Mouse (Mus musculus) retina, postnatal 7 days (tissue): ENCODE measurements at regions not wholly inside any gene's neighbourhood (a gene's known extent, or its start where the extent isn't known, plus 50 kb on each side); places are given as distances from the start of the nearest gene placed in this dataset.

Experiments
- DNase-seq: peaks from one replicate; pipeline ENCODE4 v3.0.0-alpha.2; 2012; ENCODE audit warnings: low read depth, low spot score

DNA sequence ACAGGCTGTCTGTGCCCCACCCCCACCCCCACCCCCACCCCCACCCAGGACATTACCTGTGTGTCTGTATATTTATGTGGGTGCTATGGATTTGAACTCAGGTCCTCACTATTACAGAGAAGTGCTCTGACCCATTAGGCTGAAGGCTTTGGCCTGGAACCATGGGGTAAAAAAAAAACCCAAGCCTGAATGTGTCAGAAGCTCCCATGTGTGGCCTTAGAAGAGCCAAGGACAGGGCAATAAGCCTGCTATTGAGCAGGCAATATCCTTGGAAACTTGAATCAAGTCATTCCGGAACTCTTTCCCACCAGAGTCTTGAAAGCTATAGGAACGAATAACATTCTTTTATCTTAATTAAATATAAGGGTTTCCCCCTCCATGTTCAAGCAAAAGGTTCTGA, 347.2 kb downstream of the Prdm2 start:
- no peak for DNase-seq

DNA sequence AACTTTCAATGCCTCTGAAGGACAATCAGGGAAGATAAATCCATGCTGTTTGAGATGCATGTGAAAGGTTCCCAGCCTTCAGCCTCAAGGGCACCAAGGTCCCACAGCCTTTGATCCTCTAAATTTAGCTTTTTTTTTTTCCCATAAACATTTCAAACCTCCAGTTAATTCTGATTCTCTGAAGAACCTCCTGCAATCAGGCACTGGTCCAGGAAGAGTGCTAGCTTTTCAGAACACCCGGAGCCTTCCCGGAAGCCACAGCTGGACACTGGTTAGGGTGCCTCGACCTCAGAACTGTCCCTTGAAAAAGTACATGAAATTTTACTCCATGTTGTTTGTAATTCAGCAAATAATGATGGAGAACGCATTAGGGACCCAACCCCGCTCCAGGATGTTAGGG, 348.9 kb downstream of the Prdm2 start:
- no peak for DNase-seq

GRCm38 (mm10) chr4:142860441-142860840, 352.4 kb downstream of the Prdm2 start:
- DNase-seq, result no peak

- no peak for DNase-seq
Observed at GRCm38 (mm10) chr4:142856626-142857025, 356.2 kb downstream of the Prdm2 start.

DNA sequence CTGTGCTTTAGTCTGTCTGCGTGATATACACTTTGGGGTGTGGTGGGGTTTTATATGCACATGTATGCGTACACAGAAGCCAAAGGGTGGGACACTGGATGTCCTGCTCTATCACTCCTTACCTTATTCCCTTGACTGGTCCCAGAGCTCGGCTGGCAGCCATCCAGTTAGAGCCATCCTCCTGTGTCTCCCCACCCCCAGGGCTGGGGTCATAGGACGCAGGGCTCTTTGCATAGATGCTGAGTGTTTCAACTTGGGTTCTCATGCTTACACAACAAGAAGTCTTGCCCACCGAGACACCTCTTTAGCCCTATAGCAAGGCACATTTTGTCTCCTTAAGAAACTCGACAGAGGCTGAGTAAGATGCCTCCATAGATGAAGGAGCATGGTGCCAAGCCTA, 357.2 kb downstream of the Prdm2 start:
- no peak for DNase-seq

- no peak for DNase-seq
Observed at GRCm38 (mm10) chr4:142853924-142854323, 358.9 kb downstream of the Prdm2 start.

GRCm38 (mm10) chr4:142845066-142845696, 367.6 kb downstream of the Prdm2 start:
- DNase-seq, result no peak

GRCm38 (mm10) chr4:142839540-142839939, 373.3 kb downstream of the Prdm2 start:
- no peak for DNase-seq

- no peak for DNase-seq
Observed at GRCm38 (mm10) chr4:142838363-142838964, 374.3 kb downstream of the Prdm2 start.

DNA sequence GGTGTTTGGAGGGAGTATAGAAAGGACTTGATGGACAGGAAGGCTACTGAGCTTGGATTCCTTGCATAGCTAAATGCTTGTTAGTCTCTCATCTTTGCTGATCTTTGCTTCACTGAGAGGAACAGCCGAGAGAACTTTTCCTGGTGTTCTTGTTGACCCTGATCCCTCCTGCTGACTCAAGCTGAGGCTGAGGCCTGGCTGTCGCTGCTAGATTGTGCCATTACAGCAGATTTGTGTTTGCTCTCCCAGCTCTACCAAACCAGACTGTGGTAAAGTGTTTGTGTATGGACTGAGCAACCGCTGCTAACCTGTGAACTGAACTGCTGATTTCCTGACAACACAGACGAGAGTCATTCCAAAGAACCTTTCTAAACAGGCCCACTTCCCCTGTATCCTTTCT, 375.2 kb downstream of the Prdm2 start:
- DNase-seq, result no peak

DNA sequence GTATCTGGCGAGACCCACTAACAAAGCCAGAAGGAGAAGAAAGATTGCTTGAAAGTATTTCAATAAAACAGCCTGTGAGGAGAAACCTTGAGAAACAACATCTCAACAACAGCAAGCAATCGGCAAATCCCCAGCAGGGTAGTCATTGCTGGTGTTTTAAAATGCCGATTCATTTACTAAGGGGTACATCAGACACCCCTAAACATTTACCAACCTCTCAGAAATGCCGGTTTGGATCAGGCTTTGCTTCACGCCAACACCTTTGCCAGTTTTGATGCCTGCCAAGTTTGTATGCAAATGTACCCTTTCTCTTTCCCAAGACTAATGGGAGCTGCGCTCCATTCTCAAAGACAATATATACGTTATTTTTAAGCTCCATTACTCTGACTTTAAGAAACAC, 383.1 kb downstream of the Prdm2 start:
- no peak for DNase-seq

GRCm38 (mm10) chr4:142828969-142829368, 383.8 kb downstream of the Prdm2 start:
- DNase-seq, result no peak

- no peak for DNase-seq
Observed at GRCm38 (mm10) chr4:142826250-142826893, 386.4 kb downstream of the Prdm2 start.

DNA sequence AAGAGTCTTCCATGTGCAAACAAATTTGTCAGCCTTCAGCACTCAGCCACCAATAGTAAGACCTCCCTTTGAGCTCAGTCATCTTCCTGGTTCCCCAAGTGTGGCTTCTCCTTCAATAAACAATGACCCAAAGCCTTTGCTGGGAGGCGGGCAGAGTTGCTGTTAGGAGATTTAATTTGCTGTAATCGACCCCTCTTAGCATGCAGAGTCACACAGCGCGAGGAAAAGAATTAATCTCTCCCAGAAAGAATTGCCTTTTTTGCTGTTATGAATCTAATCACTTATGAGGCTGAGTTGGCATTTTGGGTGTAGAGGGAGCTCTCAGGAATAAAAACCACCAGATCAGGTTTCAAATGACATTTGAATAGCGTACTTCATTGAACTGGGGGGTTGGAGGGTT, 387.0 kb downstream of the Prdm2 start:
- DNase-seq, result no peak

GRCm38 (mm10) chr4:142818440-142818839, 394.4 kb downstream of the Prdm2 start:
- no peak for DNase-seq

GRCm38 (mm10) chr4:142816986-142817385, 395.8 kb downstream of the Prdm2 start:
- DNase-seq, result no peak

DNA sequence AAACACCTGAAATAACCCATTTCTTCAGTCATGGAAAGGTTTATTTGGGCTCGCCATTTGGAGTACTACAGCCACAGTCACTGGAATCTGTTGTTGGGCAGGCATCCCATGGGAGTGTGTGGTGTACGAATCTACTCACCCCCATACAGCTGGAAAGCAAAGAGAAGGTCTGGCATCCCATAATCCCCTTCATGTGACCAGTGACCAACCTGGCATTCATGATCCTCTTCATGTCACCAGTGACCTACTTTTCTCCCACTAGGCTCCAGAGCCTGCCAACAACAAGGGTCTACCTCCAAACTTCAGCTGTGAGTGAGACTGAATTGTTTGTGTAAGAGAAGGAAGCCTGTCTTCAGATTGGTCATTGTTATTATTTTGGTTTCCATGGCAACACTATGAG, 409.0 kb downstream of the Prdm2 start:
- no peak for DNase-seq

GRCm38 (mm10) chr4:142799291-142799690, 413.5 kb downstream of the Prdm2 start:
- DNase-seq, result no peak

DNA sequence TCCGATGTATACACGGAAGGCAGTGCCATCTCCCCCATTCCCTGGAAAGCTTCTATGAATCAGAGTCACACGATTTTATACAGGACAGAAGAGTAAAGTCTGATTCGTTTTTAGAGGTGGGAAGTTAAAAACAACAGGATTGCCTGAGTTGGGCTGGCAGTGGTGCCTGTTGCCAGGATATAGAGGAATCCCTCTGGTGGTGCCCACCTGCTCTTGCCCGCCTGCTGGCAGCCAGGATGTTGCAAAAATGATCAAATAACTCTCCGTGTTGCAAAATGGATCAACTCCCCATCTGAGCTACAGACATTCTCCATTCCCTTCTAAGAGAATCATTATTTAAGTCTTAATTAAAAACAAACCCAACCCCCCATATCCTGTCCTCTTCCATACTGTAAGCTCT, 414.0 kb downstream of the Prdm2 start:
- DNase-seq, result no peak

- no peak for DNase-seq
Observed at GRCm38 (mm10) chr4:142792606-142792970, 420.2 kb downstream of the Prdm2 start.

GRCm38 (mm10) chr4:142791823-142792605, 420.8 kb downstream of the Prdm2 start:
- DNase-seq, result no peak

DNA sequence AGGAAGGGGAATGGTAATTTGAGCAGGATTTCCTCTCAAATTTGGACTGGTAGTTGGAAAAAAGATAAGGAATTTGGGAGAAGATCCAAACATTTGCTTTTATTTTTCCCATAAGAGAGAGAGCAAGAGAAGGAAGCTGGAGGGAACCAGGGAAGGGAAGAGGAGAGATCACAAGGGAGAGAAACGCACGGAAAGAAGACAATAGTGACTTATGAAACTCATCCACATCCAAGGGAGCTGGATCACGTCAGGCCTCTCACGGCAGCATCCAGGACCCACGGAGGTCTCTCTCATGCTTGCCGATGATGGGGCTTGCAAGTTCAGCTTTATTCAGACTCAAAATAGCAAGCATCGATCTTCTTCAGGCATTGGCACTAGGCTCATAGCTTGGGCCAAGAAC, 423.7 kb downstream of the Prdm2 start:
- DNase-seq, result no peak

DNA sequence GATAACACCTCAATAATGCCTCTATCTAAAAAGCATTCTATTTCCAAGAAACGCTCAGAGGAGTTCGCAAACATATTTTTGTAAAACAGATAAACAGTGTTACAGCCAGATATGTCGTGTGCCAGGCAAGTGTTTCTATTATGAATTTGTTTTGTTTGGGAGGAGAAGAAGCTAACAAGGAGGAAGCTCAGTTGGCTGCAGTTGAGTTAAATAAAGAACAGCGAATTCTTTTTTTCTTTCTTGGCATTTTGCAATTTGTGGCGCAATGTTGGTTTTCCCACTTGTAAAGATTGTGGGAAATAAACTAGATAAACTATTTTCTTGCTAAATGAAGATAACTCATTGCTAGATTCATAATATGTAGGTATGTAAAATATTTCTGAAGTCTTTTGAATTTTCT, 427.4 kb downstream of the Prdm2 start:
- DNase-seq, result no peak
